Mouse (Mus musculus) megakaryocyte, embryonic 14.5 days (primary cell): ENCODE results near the gene Rpl24. TPM values are rescaled to one million over a fixed set of nuclear protein-coding genes. Genes with fewer than 3 reads are reported as not detected.

Experiments used
- H3K27me3 ChIP-seq: replicated peaks from 2 replicates; pipeline ENCODE3; 2012; ENCODE audit warnings: inconsistent platforms
- H3K36me3 ChIP-seq: replicated peaks from 2 replicates; pipeline ENCODE3; 2012; ENCODE audit warnings: low read length, inconsistent platforms, mixed read lengths
- H3K4me1 ChIP-seq: 2 replicates; pipeline ENCODE4 v1.6.1; 2012; ENCODE audit warnings: inconsistent platforms
- H3K4me3 ChIP-seq: replicated peaks from 2 replicates; pipeline ENCODE3; 2012; ENCODE audit warnings: moderate library complexity, mild to moderate bottlenecking, inconsistent platforms
- H3K9me3 ChIP-seq: 2 replicates; pipeline ENCODE4 v1.6.1; 2012; ENCODE audit warnings: inconsistent platforms
- FLI1 ChIP-seq: IDR thresholded peaks from 2 replicates; pipeline ENCODE4 v1.6.1; 2012; ENCODE audit warnings: low read length, inconsistent platforms, mixed read lengths
- GATA1 ChIP-seq: IDR thresholded peaks from 3 replicates; pipeline ENCODE4 v1.6.1; 2012; ENCODE audit warnings: mixed read lengths, low read length, inconsistent platforms, borderline replicate concordance
- polyA plus RNA-seq: library from polyadenylated mRNA; stranded (reverse); fragments of >175 nt; gene quantifications from 2 replicates; pipeline ENCODE4 v1.2.3, GENCODE M21; 2012; ENCODE audit warnings: low replicate concordance; ENCODE audit not compliant: insufficient read depth

Gene Rpl24
- polyA plus RNA-seq, 1 experiment = 75.6 TPM

GRCm38 (mm10) chr16:56006798-56007197 lies 40.7 kb downstream of the Rpl24 start:
- peaks cover 85% of the 10 kb centered on the region for H3K36me3 ChIP-seq
- H3K9me3 ChIP-seq = no peaks in the 10 kb centered on the region
- no peaks in the 10 kb centered on the region for H3K27me3 ChIP-seq
- TF ChIP-seq GATA1 = no peak
- no peak for TF ChIP-seq FLI1
- peaks cover 14% of the 10 kb centered on the region for H3K4me1 ChIP-seq
- no peak overlapping the region for H3K4me3 ChIP-seq

DNA sequence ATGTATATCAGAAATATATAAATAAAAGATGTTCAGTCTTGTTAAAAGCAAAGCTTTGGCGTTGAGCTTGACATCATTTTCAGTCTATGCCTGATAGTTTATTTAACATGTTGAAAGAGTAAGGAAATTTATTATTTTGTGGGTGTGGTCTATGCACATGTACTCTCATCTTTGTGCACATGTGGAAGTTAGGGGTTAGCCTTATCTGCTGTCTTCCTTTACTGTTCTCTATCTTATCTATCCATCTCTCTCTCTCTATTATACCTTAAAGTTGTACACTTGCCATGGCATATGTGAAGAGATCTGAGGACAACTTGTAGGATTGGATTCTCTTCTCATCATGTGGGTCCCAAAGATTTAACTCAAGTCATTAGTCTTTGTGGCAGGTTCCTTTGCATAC lies 42.8 kb downstream of the Rpl24 start:
- no peak overlapping the region for H3K4me3 ChIP-seq
- H3K9me3 ChIP-seq = peaks cover 3% of the 10 kb centered on the region
- TF ChIP-seq GATA1 (no peak), FLI1 (no peak)
- H3K4me1 ChIP-seq = peaks cover 14% of the 10 kb centered on the region
- peaks cover 84% of the 10 kb centered on the region for H3K36me3 ChIP-seq
- H3K27me3 ChIP-seq = no peaks in the 10 kb centered on the region

DNA sequence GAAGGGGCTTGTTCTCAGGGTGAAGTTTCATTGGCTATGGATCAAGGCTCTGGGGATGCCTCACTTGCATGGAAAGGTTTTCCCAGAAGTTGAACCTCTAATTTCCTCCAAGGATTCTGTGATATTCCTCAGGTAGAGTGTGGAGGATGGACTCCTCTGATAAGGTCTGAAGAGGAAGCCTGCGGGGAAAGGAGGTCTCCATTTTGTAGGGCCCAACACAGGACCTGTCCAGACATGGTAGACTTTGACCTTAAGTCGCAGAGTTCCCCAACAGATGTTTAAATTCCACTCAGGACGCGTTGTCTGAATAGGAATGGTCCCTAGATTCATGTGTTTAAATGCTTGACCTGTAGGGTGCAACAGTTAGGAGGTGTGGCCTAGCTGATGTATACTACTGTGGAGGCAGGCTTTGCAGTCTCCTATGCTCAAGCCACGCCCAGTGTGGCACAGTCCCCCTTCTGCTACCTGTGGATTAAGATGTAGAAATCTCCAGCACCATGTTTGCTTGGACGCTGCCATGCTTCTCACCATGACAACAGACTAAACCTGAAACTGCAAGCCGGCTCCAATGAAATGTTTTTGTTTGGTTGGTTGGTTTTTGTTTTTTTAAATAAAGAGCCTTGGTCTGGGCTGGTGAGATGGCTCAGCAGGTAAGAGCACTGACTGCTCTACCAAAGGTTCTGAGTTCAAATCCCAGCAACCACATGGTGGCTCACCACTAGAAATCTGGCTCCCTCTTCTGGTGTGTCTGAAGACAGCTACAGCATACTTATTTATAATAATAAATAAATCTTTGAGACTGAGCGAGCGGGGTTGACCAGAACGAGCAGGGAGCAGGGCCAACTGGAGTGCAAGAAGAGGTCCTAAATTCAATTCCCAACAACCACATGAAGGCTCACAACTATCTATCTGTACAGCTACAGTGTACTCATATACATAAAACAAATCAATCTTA lies 47.0 kb downstream of the Rpl24 start:
- H3K36me3 ChIP-seq = peaks cover 72% of the 10 kb centered on the region
- no peak for TF ChIP-seq FLI1
- no peak for TF ChIP-seq GATA1
- peaks cover 3% of the 10 kb centered on the region for H3K9me3 ChIP-seq
- H3K4me1 ChIP-seq = peaks cover 14% of the 10 kb centered on the region
- H3K4me3 ChIP-seq = no peak overlapping the region
- H3K27me3 ChIP-seq = no peaks in the 10 kb centered on the region

DNA sequence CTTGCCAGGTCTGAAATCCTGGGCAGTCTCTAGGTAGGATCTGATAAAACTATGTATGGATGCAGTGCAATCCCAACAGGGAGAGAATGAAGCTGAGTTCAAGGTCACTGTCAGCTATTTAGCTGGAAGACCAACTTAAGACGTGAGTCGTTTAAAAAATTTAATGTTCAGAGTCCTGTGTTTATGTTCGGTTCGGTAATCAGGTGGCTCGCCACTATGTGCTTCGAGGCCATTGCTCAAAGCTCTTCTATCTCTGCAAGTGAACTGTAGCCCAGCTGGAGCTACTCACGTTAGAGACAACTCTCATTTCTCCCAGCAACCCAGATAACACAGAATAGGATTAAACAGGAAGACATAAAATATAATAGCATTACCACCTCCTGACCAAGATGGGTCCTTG lies 48.0 kb downstream of the Rpl24 start:
- peaks cover 6% of the 10 kb centered on the region for H3K4me1 ChIP-seq
- TF ChIP-seq FLI1 (no peak), GATA1 (no peak)
- peaks cover 3% of the 10 kb centered on the region for H3K9me3 ChIP-seq
- H3K27me3 ChIP-seq = no peaks in the 10 kb centered on the region
- H3K36me3 ChIP-seq = peaks cover 78% of the 10 kb centered on the region
- H3K4me3 ChIP-seq = no peak overlapping the region

DNA sequence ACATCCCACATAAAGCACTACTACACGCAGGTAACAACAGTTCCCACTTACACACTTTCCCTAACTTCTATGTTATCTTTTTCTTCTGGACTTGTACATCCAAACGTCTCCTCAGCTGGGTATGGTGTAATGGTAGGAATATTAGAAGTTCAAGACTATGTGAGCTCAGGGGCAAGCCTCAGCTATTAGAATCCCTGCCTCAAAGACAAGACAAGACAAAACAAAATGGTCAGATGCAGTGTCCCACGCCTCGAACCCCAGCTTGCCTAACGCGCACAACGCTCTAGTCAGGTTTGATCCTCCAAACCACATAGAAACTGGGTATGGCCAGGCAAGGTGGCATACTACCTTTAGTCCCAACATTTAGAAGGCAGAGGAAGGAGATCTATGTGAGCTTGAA lies 53.6 kb downstream of the Rpl24 start:
- H3K4me3 ChIP-seq = no peak overlapping the region
- no peaks in the 10 kb centered on the region for H3K27me3 ChIP-seq
- no peaks in the 10 kb centered on the region for H3K9me3 ChIP-seq
- no peak for TF ChIP-seq GATA1
- TF ChIP-seq FLI1 = no peak
- H3K4me1 ChIP-seq = peaks cover 6% of the 10 kb centered on the region
- peaks cover 73% of the 10 kb centered on the region for H3K36me3 ChIP-seq

Other genes with a start within 250 kb of the Rpl24 start
- gene Nfkbiz, start 127.4 kb upstream of the Rpl24 start, polyA plus RNA-seq = 3.0 and 3.4 TPM in 2 replicates
- gene Nxpe3, start 71.0 kb upstream of the Rpl24 start, polyA plus RNA-seq = 0.32 TPM in 1 of 2 replicates, not detected in the other
- 0.49 TPM in 1 of 2 replicates, not detected in the other for gene Cep97, start 31.4 kb upstream of the Rpl24 start, polyA plus RNA-seq
- gene Zbtb11, start 7.6 kb downstream of the Rpl24 start, polyA plus RNA-seq = 0.99 and 1.0 TPM in 2 replicates
- gene Pcnp, start 63.5 kb downstream of the Rpl24 start, polyA plus RNA-seq = 4.1 and 30.0 TPM in 2 replicates
- gene Trmt10c, start 71.5 kb downstream of the Rpl24 start, polyA plus RNA-seq = 2.4 and 5.3 TPM in 2 replicates
- 7.9 TPM in 1 of 2 replicates, not detected in the other for gene Senp7, start 82.1 kb downstream of the Rpl24 start, polyA plus RNA-seq
- gene Impg2, start 238.0 kb downstream of the Rpl24 start, polyA plus RNA-seq = not detected in 2 replicates